Mouse (Mus musculus) brain, embryonic 14.5 days (tissue): ENCODE results near the gene Ddi2.

Experiments used
- CTCF ChIP-seq: fragments of 200-500 bp; IDR thresholded peaks from 2 replicates; pipeline ENCODE4 v1.5.1; 2012; ENCODE audit warnings: inconsistent platforms, mild to moderate bottlenecking, moderate library complexity, borderline replicate concordance; ENCODE audit not compliant: insufficient read depth, insufficient read length; ENCODE audit errors: extremely low read depth
- POLR2A ChIP-seq: fragments of 200-500 bp; IDR thresholded peaks from 2 replicates; pipeline ENCODE4 v1.6.1; 2012; ENCODE audit warnings: mild to moderate bottlenecking, inconsistent platforms, borderline replicate concordance; ENCODE audit not compliant: poor library complexity, insufficient read depth, insufficient read length, severe bottlenecking; ENCODE audit errors: extremely low read depth

DNA sequence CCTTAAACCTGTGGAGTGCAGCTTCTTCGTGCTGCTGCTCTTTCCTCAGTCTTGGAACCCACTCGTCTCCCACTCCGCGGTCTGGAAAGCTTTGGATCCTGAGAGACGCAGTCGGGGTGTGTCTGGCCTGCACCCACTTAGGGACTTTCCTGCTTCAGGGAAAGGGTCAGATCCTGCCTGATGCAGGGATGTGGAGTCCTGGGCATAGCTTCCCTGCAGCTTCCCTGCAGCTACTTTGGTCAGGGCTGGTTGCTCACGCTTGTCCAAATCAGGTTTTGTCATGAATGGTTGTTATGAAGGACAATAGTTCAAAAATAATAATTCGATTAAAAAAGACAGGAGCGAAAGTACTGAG is 12.0 kb upstream of the Ddi2 start:
- no peak for TF ChIP-seq CTCF
- TF ChIP-seq POLR2A: no peak
